ENCODE assay signal across 33 mouse cellular contexts in genomic region chr2:97639941-97640340, GRCm38 (mm10).
"Had no signal": no experiment of that assay in that cellular context is flagged by ENCODE, and none has a peak within 500 bp of the region (broad histone marks: within the 10 kb centered on the region; RNA-seq: fewer than 3 reads in every experiment).

No protein-coding gene starts in this region.

- DNase-seq: heart, postnatal 10 days; heart, postnatal 14 days; heart, postnatal 36 days; heart, postnatal 4 days; kidney, adult 11 months; kidney, adult 18-20 months; kidney, adult 2 months; kidney, adult 8-10 months; kidney, adult 9 months; kidney, postnatal 10 days; kidney, postnatal 14 days; kidney, postnatal 25 days; kidney, postnatal 36 days; kidney, postnatal 4 days; layer of hippocampus, adult 9-11 months; layer of hippocampus, postnatal 36 days had no signal

- ATAC-seq: hindbrain, embryonic 16.5 days; hindbrain, postnatal 0 days; inflammation-experienced regulatory T-cells, adult 6 months; intestine, embryonic 15.5 days; intestine, embryonic 16.5 days; intestine, postnatal 0 days had no signal

- H3K4me3 ChIP-seq: heart, embryonic 12.5 days; heart, embryonic 13.5 days; heart, embryonic 15.5 days; hindbrain, embryonic 10.5 days; hindbrain, embryonic 12.5 days; hindbrain, embryonic 13.5 days; hindbrain, embryonic 15.5 days; intestine, embryonic 15.5 days; kidney, embryonic 15.5 days; layer of hippocampus, adult 2 months had no signal

- H3K27ac ChIP-seq: heart, embryonic 13.5 days; heart, embryonic 15.5 days; hindbrain, embryonic 10.5 days; hindbrain, embryonic 12.5 days; hindbrain, embryonic 13.5 days; hindbrain, embryonic 14.5 days; hindbrain, embryonic 15.5 days; hindbrain, postnatal 0 days; intestine, embryonic 15.5 days; kidney, embryonic 15.5 days; kidney, postnatal 0 days; layer of hippocampus, adult 2 months had no signal
